In genomic region chr15:81012359-81012758, GRCm38 (mm10) we compare ENCODE assay signal across 24 mouse cellular contexts. TPM values are rescaled to one million over a fixed set of nuclear protein-coding genes. Genes with fewer than 3 reads are reported as not detected.
DNase-seq lines count a peak whose midpoint lies in the region; ATAC-seq lines count a peak whose summit lies in the region.
"Had no signal": no experiment of that assay in that cellular context is flagged by ENCODE, and none has a peak within 500 bp of the region (broad histone marks: within the 10 kb centered on the region; RNA-seq: fewer than 3 reads in every experiment).

No protein-coding gene starts in this region.

- WGBS in hindbrain, embryonic 12.5 days: 90% methylated on average over 4 of the region's 4 CpGs
- 90% methylated on average over 4 of the region's 4 CpGs for WGBS in hindbrain, embryonic 13.5 days

- peak; percentile 3 for DNase-seq in gastrocnemius, postnatal 25 days
- no peak for DNase-seq in gastrocnemius, postnatal 14 days
- DNase-seq in thymus, postnatal 4 days: peak; percentile 4
- no peak for DNase-seq in thymus, postnatal 25 days
- DNase-seq in cerebellum, postnatal 10 days: no peak
- DNase-seq: adrenal gland, adult 8-10 months; adrenal gland, postnatal 14 days; adrenal gland, postnatal 36 days; B cell, adult 2 months; cerebellum, adult 11-12 months; cerebellum, adult 2 months; cerebellum, adult 9-10 months; cerebellum, postnatal 25 days had no signal

- ATAC-seq in hindbrain, embryonic 12.5 days (ENCODE audit: low FRiP score): no peak
- ATAC-seq in hindbrain, embryonic 13.5 days (ENCODE audit: low FRiP score): no peak
- ATAC-seq: activated CD4-positive, CD25-positive, alpha-beta regulatory T cell, adult 4 months; CD4-positive, CD25-positive, alpha-beta regulatory T cell, adult 4 months; forebrain, embryonic 13.5 days; forebrain, embryonic 15.5 days; Patski had no signal

- no peak overlapping the region for H3K27ac ChIP-seq in hindbrain, embryonic 12.5 days
- no peak overlapping the region for H3K27ac ChIP-seq in hindbrain, embryonic 13.5 days
- H3K27ac ChIP-seq: embryonic facial prominence, embryonic 10.5 days; embryonic facial prominence, embryonic 12.5 days; forebrain, embryonic 13.5 days; forebrain, embryonic 15.5 days had no signal

- H3K36me3 ChIP-seq in hindbrain, embryonic 12.5 days: peaks cover 82% of the 10 kb centered on the region
- H3K36me3 ChIP-seq in hindbrain, embryonic 13.5 days: peaks cover 96% of the 10 kb centered on the region

- H3K4me2 ChIP-seq in hindbrain, embryonic 12.5 days (replicated peaks): no peak overlapping the region
- H3K4me2 ChIP-seq in hindbrain, embryonic 13.5 days: no peak overlapping the region
- H3K4me2 ChIP-seq: embryonic facial prominence, embryonic 12.5 days; forebrain, embryonic 13.5 days; forebrain, embryonic 15.5 days had no signal

- H3K9ac ChIP-seq in hindbrain, embryonic 12.5 days: 0 out of 2 replicates have a peak overlapping the region, but pooled peaks have one; percentile 4
- H3K9ac ChIP-seq in hindbrain, embryonic 13.5 days: no peak overlapping the region
- H3K9ac ChIP-seq: embryonic facial prominence, embryonic 12.5 days; forebrain, embryonic 13.5 days; forebrain, embryonic 15.5 days had no signal

- no peak overlapping the region for H3K4me3 ChIP-seq in hindbrain, embryonic 12.5 days
- no peak overlapping the region for H3K4me3 ChIP-seq in hindbrain, embryonic 13.5 days
- H3K4me3 ChIP-seq: embryonic facial prominence, embryonic 10.5 days; embryonic facial prominence, embryonic 12.5 days; forebrain, embryonic 13.5 days; forebrain, embryonic 15.5 days had no signal

- no peaks in the 10 kb centered on the region for H3K9me3 ChIP-seq in hindbrain, embryonic 12.5 days (replicated peaks)
- no peaks in the 10 kb centered on the region for H3K9me3 ChIP-seq in hindbrain, embryonic 13.5 days
- H3K9me3 ChIP-seq: embryonic facial prominence, embryonic 10.5 days; embryonic facial prominence, embryonic 12.5 days; forebrain, embryonic 13.5 days; forebrain, embryonic 15.5 days; G1E had no signal

- no peaks in the 10 kb centered on the region for H3K27me3 ChIP-seq in hindbrain, embryonic 12.5 days
- H3K27me3 ChIP-seq in hindbrain, embryonic 13.5 days: no peaks in the 10 kb centered on the region
- H3K27me3 ChIP-seq: CH12.LX; embryonic facial prominence, embryonic 12.5 days; forebrain, embryonic 13.5 days; forebrain, embryonic 15.5 days; Patski had no signal

- no peaks in the 10 kb centered on the region for H3K4me1 ChIP-seq in hindbrain, embryonic 12.5 days
- H3K4me1 ChIP-seq in hindbrain, embryonic 13.5 days (replicated peaks): 0 out of 2 replicates have a peak, but pooled peaks cover 3% of the 10 kb centered on the region
- H3K4me1 ChIP-seq: embryonic facial prominence, embryonic 12.5 days; forebrain, embryonic 13.5 days; forebrain, embryonic 15.5 days had no signal

- intact Hi-C loops in gastrocnemius, postnatal 14 days (cut with DNase I; ENCODE audit: low total_unique reads): no loop called here

RNA-seq across cellular contexts. Expression of gene Sgsm3, which starts 34.8 kb away (rescaled TPM):
- 10 to 100 TPM; 11.0 to 12.5 TPM for total RNA-seq in gastrocnemius, postnatal 25 days (2021)
- 10 to 100 TPM in 1 of 2 experiments, 1 to 10 TPM in 1; 9.0 to 10.2 TPM for total RNA-seq in gastrocnemius, postnatal 14 days (2021)
- polyA plus RNA-seq in hindbrain, embryonic 12.5 days (2016; fragmentation: Nextera tagmentation; extraction: Ambion mirVana): 43.1 and 46.4 TPM in 2 replicates
- polyA plus RNA-seq in hindbrain, embryonic 13.5 days (2015; fragmentation: Nextera tagmentation; extraction: Ambion mirVana): 56.4 and 58.3 TPM in 2 replicates

Comparison
In these comparisons a context has a peak if more than half of its experiments do, and no peak if none do; other contexts are left out.
1. DNase-seq: peak in gastrocnemius, postnatal 25 days (single experiment) and thymus, postnatal 4 days (single experiment); none in gastrocnemius, postnatal 14 days (single experiment), thymus, postnatal 25 days (single experiment) and cerebellum, postnatal 10 days (0 of 2).